Mouse (Mus musculus) CD4-positive, CD25-positive, alpha-beta regulatory T cell, adult 2 months (primary cell): ENCODE measurements at regions not wholly inside any gene's neighbourhood (a gene's known extent, or its start where the extent isn't known, plus 50 kb on each side); places are given as distances from the start of the nearest gene placed in this dataset.
"Not testable (repeated sequence)": the region's sequence is repeated elsewhere in the genome, so short reads cannot be mapped to it uniquely, and the experiment has no call there.

Source experiments
- DNase-seq: peaks from one replicate; pipeline ENCODE4 v3.0.0-alpha.2; 2012; ENCODE audit warnings: low read depth, low spot score

- no peak for DNase-seq
Observed at GRCm38 (mm10) chr15:3699234-3699814, 116.0 kb upstream of the Ghr start.

DNA sequence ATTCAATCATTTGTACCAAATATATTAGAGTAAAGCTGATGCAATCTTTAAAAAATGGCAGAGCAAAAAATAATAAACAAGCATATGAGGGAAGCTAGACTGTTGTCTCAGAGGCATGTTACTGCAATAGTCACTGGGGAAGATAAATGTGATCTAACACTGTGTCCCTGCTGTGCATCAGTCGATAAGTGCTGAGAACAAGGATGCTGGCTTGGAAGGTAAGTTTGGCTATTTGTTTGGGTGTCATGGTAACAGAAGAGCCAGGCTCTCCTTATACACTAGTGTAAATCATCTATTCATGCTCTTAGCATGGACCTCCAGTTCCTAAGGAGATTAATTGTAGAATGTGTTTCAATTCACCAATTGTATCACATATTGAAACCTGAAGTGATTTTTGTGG is 102.0 kb upstream of the Ghr start:
- DNase-seq, result no peak

DNA sequence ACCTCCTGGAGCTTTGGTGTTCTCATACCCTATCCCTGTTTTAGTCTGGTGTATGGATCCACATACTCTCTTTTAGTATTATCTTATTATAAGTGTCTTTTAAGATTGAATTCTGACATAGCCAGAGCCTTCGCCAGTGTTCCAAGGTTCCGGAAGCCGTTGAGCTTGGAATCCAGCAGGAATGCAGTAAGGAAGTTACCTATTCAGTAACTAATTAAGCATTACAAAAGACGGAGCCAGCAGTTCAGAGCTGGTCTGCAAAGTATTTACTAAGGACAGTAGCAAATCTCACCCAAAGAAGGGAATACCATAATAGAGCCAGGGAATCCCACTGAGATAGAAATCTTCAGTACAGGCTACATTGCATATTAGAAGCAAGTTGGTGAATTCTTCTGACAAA is 93.7 kb upstream of the Ghr start:
- DNase-seq, result not testable (repeated sequence)

GRCm38 (mm10) chr15:3672586-3672985 is 89.3 kb upstream of the Ghr start:
- no peak for DNase-seq

DNA sequence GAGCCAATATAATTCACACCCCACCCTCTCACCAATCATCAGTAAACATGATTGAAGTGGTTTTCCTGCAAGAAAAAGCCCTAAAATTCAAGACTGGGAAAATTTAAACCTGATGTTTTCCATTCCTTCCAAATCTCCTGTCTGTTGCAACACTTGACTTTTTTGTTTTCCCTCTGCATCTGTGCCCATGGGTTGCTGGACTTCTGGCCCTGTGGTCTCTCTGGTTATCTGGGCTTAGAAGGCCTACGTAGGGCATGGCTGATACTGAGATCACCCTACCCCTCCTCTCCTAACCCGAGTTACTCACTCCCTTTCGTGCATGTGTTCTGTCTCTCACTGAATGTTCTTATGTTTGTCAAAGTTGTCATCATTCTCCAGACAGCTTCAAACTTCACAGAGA is 87.9 kb upstream of the Ghr start:
- DNase-seq, result no peak

GRCm38 (mm10) chr15:3669411-3669810 is 86.1 kb upstream of the Ghr start:
- no peak for DNase-seq

DNA sequence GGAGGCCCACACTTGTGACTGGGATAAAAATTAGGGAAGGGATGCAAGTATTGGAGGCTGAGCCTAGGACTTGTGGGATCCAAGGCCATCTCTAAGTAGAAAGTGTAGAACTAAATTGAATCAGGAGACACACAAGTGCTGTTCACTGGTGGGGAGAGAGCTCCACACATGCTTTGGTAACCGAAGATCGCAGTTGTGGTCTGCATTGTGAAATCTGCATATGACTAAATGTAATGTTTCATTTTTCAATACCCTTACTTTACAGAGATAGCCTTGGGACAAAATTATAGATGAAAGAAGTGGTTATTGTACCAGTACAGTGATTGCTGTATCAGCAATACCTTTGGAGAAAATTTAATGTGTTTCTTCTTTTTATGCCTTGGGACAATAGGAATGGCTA is 85.6 kb upstream of the Ghr start:
- no peak for DNase-seq

- DNase-seq, result no peak
Observed at GRCm38 (mm10) chr15:3648741-3649140, 65.4 kb upstream of the Ghr start.

GRCm38 (mm10) chr15:3640091-3640490 is 56.8 kb upstream of the Ghr start:
- DNase-seq, result no peak
